Mouse (Mus musculus) kidney, adult 11 months (tissue): ENCODE measurements at regions not wholly inside any gene's neighbourhood (a gene's known extent, or its start where the extent isn't known, plus 50 kb on each side); places are given as distances from the start of the nearest gene placed in this dataset.
"Not testable (repeated sequence)": the region's sequence is repeated elsewhere in the genome, so short reads cannot be mapped to it uniquely, and the experiment has no call there.

Experiments used
- DNase-seq: peaks from one replicate; pipeline ENCODE4 v3.0.0; 2022

GRCm38 (mm10) chr6:144940871-144941380, 135.1 kb downstream of the Bcat1 start:
- DNase-seq = no peak

GRCm38 (mm10) chr6:144938613-144939236, 137.3 kb downstream of the Bcat1 start:
- DNase-seq = no peak

GRCm38 (mm10) chr6:144937211-144937610, 138.8 kb downstream of the Bcat1 start:
- DNase-seq = no peak

- no peak for DNase-seq
Observed at GRCm38 (mm10) chr6:144933722-144934235, 142.2 kb downstream of the Bcat1 start.

- DNase-seq = no peak
Observed at GRCm38 (mm10) chr6:144932402-144932801, 143.6 kb downstream of the Bcat1 start.

GRCm38 (mm10) chr6:144929959-144930358, 146.0 kb downstream of the Bcat1 start:
- DNase-seq = no peak

GRCm38 (mm10) chr6:144929262-144929855, 146.6 kb downstream of the Bcat1 start:
- no peak for DNase-seq

GRCm38 (mm10) chr6:144927599-144927998, 145.8 kb upstream of the Sox5 start:
- DNase-seq = no peak

GRCm38 (mm10) chr6:144922762-144923161, 141.0 kb upstream of the Sox5 start:
- DNase-seq = peak; percentile 37

GRCm38 (mm10) chr6:144919750-144920149, 138.0 kb upstream of the Sox5 start:
- DNase-seq = no peak

GRCm38 (mm10) chr6:144917128-144917527, 135.4 kb upstream of the Sox5 start:
- no peak for DNase-seq

GRCm38 (mm10) chr6:144911781-144912180, 130.0 kb upstream of the Sox5 start:
- no peak for DNase-seq

GRCm38 (mm10) chr6:144910392-144910791, 128.6 kb upstream of the Sox5 start:
- DNase-seq = no peak

GRCm38 (mm10) chr6:144908646-144909045, 126.9 kb upstream of the Sox5 start:
- no peak for DNase-seq

GRCm38 (mm10) chr6:144903156-144903555, 121.4 kb upstream of the Sox5 start:
- DNase-seq = no peak

GRCm38 (mm10) chr6:144902267-144902995, 120.7 kb upstream of the Sox5 start:
- DNase-seq = no peak

GRCm38 (mm10) chr6:144901825-144902224, 120.0 kb upstream of the Sox5 start:
- no peak for DNase-seq

- not testable (repeated sequence) for DNase-seq
Observed at GRCm38 (mm10) chr6:144900858-144901257, 119.1 kb upstream of the Sox5 start.

- no peak for DNase-seq
Observed at GRCm38 (mm10) chr6:144897526-144897925, 115.7 kb upstream of the Sox5 start.

- DNase-seq = no peak
Observed at GRCm38 (mm10) chr6:144890914-144891313, 109.1 kb upstream of the Sox5 start.

- no peak for DNase-seq
Observed at GRCm38 (mm10) chr6:144890166-144890565, 108.4 kb upstream of the Sox5 start.

- DNase-seq = no peak
Observed at GRCm38 (mm10) chr6:144883117-144883516, 101.3 kb upstream of the Sox5 start.

GRCm38 (mm10) chr6:144880098-144880497, 98.3 kb upstream of the Sox5 start:
- DNase-seq = no peak

- DNase-seq = no peak
Observed at GRCm38 (mm10) chr6:144876758-144877157, 95.0 kb upstream of the Sox5 start.
